Mouse (Mus musculus) gastrocnemius, adult 8-10 months (tissue): Measurements from ENCODE around the gene Apba1. TPM values are rescaled to one million over a fixed set of nuclear protein-coding genes. Genes with fewer than 3 reads are reported as not detected.

Experiments
- DNase-seq, 2 experiments: peaks; one replicate each; pipeline ENCODE4 v3.0.0; 2022; ENCODE audit warnings: low spot score in 2 of 2
- total RNA-seq, 4 experiments: library from RNA; stranded (reverse); gene quantifications; 2 replicates each; pipeline ENCODE4 v1.2.4; 2022

Gene Apba1
- total RNA-seq, 4 experiments from 2014 or later: 0.63 to 0.99 (median 0.76) TPM

DNA sequence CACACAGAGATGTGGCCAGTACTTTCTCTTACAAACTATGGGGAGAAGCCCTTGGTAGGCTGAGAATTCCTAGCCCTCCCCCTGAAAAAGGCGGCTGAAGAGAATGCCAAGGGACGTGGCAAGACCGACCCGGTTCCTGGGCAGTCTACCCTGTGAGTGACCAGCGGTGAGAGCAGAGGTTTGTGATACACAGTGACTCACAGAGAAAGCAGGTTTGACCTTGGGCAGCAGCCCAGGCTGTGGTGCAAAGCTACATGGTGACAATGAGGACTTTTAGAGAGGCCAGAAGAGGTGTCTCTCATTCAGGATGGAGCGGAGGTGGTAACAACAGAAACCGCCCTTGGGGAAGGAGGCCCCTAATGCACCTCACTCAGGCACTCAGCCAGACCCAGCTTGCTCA, 212.7 kb downstream of the Apba1 start:
- no peak for DNase-seq

DNA sequence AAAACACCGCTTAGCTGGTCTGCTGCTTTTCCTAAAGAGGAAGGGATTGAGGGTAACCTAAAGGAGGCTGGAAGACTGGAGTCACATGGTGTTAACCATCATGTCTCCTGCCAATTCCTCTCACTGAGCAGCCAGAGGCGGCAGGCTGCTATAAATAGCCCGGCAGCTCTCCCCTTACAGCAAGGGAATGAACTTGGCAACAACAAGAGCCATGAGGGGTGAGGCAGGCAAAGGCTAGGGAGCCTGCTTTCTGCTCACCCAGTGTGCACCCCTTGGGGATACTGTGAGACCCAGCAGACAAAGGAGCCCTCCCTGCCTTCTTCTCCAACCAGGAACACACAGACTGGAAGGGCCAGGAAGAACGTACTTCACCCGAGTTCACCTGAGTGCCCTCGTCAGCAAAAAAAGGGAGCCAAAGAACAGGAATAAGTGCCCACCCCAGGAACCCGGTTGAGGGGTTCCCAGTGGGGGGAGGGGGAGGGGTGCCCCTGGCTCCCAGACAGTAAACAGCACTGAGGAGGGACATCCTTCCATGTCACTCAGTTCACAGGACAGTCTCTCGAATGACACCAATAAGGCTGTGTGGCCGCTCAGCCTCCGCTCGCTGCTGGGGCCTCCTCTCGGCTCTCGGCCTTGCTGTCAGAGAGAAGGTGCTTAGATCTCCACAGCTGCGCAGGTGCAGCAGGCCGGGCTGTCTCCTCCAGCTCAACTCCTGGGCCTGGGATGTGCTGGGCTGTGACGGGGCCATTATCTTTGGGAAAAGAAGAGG, 214.4 kb downstream of the Apba1 start:
- DNase-seq: peak; percentile 67 to 80

DNA sequence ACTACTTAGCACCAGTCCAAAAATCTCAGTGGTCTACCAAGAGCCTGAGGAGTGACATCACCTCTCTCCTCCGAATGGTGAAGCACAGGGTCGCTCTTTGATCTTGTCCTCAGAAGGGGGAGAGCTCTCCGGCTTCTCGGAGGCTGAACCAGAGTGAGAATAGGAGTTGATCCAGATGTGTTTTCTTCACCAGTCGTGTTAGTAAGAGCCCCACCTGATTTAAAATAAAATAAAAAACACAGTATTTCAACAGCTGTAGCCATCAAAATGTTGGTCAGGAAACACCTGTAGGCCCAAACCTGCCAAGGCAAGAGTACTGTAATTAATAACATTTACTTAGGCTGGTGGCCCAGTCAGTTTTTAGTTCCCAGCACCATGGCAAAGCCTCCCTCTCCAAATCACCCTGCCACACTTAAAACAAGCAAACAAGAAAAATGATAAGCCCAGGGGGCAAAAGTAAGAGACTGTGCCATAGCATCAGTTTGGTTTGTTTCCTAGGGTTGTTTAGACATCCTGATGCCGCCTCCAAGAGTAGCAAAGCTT, 219.3 kb downstream of the Apba1 start:
- no peak for DNase-seq

DNA sequence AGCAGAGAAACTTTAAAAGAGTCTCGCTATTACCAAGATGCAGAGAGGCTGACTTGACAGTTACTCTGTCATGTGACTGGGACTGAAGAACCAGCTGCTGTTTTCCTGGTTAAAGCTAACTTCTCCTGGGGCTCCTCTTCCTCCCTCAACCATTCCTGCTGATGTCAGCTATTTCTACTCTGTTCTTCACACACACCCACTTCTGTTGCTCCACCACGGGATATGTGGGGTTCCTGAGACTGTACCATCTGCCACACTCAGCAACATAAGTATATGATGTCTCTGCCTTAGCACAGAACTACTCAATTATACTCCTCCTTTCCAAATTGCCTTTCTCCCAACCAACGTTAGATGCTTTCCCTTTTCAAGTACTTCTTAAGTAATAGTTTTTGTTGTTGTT, 221.9 kb downstream of the Apba1 start:
- DNase-seq: no peak

DNA sequence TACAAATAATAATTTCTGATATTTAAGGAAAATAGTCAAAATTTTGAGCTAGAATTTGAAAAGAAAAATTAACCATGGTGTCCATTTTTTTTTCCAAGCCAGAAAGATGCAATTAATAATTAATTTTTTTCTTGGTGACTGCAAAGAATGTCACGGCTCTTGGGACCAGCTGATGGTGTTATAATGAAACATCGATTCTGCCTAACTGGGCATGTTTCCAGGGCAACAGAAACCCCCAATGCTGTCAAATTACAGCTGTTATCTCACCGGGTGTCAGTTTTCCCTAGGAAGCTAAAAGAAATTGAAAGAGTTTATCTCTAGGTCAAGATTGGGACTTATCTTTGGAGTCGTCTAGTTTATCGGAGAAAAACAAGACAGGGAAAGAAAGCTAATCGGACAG, 225.5 kb downstream of the Apba1 start:
- DNase-seq: no peak

DNA sequence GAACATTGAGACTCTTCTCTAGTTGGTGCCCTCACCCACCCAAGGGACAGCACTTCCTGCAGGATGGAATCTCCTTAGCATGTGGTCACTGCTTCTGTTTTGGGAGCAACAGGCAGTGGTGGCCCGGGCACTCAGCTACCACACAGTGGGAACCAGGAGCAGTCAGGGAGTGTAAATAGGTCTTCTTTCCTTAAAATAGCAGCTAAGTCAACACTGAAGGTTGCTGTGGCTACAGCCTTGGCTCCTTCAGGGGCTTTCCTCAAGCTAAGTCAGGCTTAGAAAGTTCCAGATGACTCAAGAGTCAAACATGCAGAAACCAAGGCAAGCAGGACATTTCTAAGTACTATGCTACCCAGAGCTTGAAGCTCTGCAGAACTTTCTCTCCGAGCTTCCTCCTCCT, 228.6 kb downstream of the Apba1 start:
- peak in 1 of 2 experiments; percentile 27 for DNase-seq

DNA sequence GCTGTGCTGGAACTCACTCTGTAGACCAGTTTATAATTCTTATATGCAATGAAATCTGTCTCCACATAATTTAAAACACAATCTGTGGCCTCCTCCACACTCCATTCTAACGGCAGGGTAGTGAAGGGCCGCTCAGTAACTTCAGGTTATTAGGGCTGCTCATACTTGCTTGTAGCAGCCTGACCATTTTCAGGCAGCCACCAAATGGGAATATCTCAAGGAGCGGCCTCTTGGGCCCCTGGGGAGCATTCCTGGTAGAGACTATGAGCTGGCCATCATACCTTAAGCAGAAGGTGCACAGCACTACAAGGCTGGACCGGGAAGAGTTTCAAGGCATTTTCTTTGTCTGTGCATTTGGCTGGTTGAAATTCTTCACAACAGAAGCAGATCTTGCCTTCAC, 229.5 kb downstream of the Apba1 start:
- DNase-seq: no peak

DNA sequence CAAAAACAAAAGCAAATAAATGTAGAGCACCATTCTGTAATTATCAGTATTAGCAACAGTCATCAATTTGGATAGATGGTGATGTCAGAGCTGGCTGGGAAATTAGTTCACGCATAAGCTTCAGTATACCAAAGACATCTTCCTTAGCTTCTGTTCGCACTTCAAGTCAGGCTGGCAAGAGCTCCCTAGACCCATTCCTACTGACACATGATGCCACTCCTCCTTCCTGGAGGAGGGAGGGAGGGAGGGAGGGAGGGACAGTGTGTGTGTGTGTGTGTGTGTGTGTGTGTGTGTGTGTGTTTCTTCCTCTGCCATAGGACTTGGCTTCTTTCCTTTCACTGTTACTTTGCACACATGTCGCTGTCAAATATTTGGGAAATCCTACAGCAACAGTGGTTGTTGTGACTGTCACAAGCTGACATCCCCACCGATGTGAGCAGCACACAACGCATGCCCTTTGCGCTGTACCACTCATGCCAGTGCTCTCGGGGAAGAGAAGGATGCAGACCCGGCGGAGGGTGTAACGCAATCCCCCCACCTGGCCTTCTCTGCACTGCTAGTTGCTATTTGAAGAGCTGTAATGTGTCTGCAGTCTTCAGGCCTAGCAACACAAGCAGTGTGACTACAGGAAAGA, 237.2 kb downstream of the Apba1 start:
- peak; percentile 44 to 62 for DNase-seq

Other genes with a start within 250 kb of the Apba1 start
- gene 1700028P14Rik, start 106.1 kb upstream of the Apba1 start, total RNA-seq: not detected
- gene Ptar1, start 71.5 kb upstream of the Apba1 start, total RNA-seq: 10 to 100 TPM; 21.6 to 25.9 (median 21.9) TPM